Mouse (Mus musculus) c-Kit-positive CD71-negative TER-119-negative erythroid progenitor cells, embryonic 14.5 days (primary cell): Measurements from ENCODE around the gene Olfr943.

Source experiments
- DNase-seq: peaks from one replicate; pipeline ENCODE4 v3.0.0-alpha.2; 2013; ENCODE audit warnings: low read depth

Gene Olfr943

DNA sequence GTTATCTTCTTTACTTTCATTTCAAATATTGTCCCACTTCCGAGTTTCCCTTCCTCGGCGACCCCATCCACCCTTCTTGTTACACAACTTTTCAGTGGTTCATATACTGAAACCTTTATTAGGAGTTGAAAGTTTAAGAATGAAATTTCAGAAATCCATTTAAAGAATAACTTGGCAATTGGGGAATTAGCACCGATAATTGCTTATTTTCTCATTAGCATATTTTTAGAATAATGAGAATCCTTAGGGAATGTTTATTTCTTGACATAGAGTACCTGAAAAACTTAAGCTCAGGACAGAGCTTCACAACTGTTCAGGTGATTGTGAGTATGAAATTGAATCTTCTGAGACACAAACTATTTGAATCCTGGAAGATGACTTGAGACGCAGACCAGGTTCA, at the start of gene Olfr943:
Gene Olfr943 (plus strand): TSS at position 301 of the 400 bp plus-strand sequence.
- no peak for DNase-seq

DNA sequence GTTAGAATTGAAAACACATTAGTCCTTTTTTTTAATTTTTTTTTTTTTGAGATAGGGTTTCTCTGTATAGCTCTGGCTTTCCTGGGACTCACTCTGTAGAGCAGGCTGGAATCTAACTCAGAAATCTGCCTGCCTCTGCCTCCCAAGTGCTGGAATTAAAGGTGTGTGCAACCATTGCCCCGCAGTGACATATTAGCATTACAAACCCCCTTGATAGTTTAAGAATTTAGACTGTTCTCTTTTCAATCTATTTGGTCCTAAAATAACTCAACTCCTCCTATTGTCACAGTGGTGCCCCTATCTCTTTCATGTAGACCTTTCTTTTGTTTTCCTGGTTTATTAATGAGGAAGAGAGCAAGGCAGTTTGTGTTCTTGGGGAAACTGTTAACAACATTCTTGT, 38.8 kb upstream of the Olfr943 start:
- DNase-seq, result no peak

GRCm38 (mm10) chr9:39127831-39128230, 38.3 kb upstream of the Olfr943 start, which contains the start of gene Olfr27:
TSS of gene Olfr27 (plus strand) at chr9:39128131.
- DNase-seq, result no peak

DNA sequence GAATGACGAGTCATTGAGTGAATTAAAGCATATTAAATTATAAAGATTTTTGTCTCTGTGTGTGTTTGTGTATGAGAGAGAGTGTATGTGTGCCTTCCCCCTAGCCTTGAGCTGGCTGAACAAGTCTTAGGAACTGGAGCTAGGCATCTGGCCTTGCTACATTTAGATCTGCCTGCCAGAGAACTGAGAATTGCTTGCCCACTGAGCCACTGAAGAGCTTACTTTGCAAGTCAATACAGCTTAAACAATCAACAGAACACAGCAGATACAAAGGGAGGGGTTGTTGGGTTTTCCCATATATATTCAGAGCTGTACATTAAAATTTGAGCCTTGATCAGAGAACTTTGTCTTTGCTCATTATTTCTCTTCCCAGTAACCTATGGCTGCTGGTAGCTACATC, 13.7 kb upstream of the Olfr943 start:
- DNase-seq, result no peak

- no peak for DNase-seq
Observed at GRCm38 (mm10) chr9:39201620-39202019, 35.5 kb downstream of the Olfr943 start, which contains the start of gene Olfr944. TSS of gene Olfr944 (plus strand) at chr9:39201920.
